Mouse (Mus musculus) lung, postnatal 0 days (tissue): ENCODE data around the gene 4931422A03Rik.

Source experiments
- CTCF ChIP-seq: IDR thresholded peaks from 2 replicates; pipeline ENCODE4 v1.5.1; 2016; ENCODE audit warnings: antibody characterized with exemption, mild to moderate bottlenecking
- EP300 ChIP-seq: IDR thresholded peaks from 2 replicates; pipeline ENCODE4 v1.6.1; 2016; ENCODE audit warnings: antibody characterized with exemption, mild to moderate bottlenecking, control low read depth

GRCm38 (mm10) chr2:104023096-104023495, 5.1 kb downstream of the 4931422A03Rik start:
- TF ChIP-seq CTCF: no peak
- no peak for TF ChIP-seq EP300
